Mouse (Mus musculus): ENCODE measurements at regions not wholly inside any gene's neighbourhood (a gene's known extent, or its start where the extent isn't known, plus 50 kb on each side); places are given as distances from the start of the nearest gene placed in this dataset.

DNA sequence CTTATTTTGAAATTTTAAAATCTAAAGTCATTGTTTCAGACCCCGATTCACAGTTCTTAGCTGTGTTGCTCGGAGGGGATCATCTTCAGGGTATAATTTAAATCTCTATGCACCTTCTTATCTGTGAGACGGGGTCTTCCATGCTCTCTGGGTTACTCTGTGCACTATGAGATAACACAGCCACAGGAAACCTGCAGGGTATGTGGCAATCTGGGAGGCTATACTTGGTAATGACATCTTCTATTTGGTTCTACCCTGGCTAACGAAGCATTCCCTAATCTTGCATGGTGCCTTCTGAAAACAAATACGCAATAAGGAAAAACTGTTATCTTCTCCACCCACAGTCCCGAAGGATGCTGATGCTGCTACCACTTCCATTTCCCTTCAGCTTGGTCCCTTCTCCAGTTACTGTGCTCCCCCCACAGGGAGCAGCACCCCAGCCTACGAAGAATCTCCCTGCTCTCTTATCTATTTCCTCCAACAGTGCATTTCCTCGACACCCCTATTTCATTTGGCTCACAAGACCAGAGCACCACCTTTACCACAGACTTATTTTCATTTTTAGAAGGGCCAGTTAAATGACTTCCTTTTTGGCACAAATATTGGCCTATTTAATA lies 378.2 kb downstream of the Gm9195 start:
- no peak for DNase-seq (ENCODE audit: low read depth, low spot score)

DNA sequence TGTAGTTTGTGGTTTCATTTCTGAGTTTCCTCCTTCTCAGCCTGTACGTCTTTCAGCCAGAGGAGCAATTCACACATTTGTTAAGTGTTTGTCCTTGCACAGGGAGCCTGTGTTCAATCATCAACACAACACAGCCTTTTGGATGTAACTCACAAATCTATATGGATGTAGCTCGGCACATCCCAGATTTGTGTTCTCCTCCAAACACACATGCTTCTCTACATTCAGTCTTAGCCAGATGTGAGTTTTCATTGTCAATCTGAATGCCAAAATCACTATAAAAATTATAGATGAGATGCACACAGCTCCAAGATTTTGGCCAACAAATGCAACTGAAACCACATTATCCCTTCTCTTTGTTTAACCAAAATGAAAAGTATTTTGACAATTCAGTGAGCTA lies 380.9 kb downstream of the Gm9195 start:
- DNase-seq (ENCODE audit: low read depth, low spot score): no peak

DNA sequence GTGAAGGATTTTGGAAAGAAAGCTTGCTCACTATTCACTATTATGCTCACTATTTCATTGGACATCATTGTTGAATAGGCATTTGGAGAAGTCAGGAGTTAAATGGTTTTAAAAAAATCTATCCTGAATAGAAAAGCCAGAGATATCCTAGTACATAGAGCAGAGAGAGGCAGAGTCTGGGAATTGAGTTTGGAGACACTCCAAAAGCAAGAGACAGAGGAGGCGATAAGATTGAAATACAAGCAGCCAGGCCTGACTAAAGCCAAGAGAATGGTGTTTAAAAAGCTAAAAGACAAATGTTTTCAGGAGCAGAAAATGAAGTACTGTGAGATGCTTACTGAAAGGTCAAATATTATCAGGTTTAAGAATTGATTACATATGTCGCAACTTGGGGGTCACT lies 400.1 kb downstream of the Gm9195 start:
- DNase-seq (ENCODE audit: low read depth, low spot score): no peak

DNA sequence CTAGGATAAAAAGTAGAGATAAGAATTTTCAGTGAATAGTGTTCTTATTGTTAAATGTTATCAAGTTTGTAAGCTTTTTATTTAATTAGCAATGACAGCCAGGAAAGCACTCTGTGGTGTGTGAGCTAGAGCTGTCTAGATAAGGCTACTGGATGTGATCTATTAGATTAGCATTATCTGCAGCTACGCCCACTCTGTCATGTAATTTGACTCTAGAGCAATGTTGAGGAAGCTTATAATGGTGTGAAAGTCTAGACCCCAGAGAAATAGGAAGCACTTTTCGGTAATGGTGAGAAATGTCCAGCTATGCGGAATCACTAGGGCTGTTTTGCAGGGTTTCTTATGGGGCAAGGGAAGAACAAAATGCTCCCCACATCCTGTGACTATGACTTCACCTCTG lies 410.2 kb downstream of the Gm9195 start:
- DNase-seq (ENCODE audit: low read depth, low spot score): no peak

DNA sequence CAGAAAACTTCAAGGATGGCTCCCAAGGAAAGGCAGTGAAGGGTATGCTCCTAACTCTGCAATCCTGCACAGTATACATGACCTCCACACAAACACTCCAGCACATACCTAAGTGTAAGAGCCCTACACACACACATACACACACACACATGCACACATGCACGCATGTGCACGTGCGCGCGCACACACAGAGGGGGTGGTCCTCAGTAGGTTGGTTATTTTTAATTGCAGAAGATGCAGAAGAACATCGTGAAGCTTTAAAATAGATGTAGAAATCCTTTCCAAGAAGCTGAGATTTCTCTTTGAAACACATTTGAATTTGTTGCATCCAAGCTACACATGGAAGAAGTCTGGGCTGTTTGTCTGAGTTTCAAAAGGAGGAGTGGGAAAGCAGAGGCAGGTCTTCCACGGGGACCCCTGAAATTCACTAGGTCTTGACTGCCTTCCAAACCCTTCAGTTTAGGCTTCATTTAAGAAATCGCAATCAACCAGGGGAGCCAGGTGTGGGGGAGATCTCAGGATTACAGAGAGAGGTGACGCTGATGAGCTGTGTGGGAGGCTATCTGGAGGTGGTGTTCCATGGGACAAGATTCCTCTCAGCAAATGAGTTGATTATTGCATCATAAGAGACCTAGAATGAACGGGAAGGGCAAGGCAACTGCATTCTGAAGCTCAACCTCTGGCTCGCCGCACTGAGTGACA lies 427.4 kb downstream of the Gm9195 start:
- DNase-seq (ENCODE audit: low read depth, low spot score): no peak

DNA sequence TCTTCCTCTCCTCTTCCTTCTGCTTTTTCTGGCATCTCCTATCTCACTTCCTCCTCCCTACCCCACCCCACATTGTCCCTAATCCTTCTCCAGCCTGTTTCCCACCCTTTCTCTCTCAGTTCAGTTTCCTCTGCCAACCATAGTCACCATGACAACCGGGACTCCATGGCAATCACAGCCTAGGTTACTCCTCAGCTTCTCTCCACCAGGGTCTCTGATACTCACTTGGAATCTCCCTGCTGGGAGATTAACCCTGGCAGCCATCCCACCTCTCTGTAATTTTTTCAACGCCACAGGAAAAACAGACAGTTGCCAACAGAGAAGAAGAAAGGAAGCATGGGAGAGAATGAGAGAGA lies 448.8 kb downstream of the Gm9195 start:
- no peak for DNase-seq (ENCODE audit: low read depth, low spot score)

DNA sequence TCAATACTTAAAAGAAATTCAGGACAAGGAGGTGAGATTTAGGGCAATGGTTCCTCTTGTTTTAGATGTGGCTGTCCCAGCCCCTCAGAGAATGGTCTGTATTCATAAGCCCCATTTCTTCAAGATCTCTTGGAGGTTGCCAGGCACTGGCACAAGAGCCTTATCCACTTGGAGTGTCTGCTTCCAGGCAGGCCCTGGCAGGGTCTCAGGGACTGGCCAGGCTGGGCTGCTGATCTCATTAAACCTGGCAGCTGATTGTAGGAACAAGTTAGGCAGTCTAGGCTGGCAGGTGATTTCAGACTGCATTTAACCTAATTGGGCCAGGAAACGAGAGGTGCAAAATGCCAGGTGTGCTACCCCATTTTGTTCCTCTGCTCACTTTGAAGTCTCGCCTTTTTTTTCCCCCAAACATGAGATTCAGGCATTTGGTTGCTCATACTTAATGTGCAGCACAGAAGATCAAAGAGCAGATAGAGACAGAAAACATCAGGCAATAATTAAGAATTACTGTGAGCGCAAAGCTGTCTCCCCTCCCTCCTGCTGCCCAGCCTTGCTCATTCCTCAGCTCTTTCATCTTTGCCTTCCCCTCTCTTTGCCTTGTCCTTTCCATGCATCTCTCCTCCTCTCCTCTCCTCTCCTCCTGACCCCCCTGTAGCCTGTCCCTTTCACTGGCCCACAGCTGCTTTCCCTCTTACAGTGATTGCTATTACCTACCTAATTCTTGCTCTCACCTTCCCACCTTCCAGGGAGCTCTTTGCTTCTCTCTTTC lies 449.3 kb downstream of the Gm9195 start:
- DNase-seq (ENCODE audit: low read depth, low spot score): no peak

DNA sequence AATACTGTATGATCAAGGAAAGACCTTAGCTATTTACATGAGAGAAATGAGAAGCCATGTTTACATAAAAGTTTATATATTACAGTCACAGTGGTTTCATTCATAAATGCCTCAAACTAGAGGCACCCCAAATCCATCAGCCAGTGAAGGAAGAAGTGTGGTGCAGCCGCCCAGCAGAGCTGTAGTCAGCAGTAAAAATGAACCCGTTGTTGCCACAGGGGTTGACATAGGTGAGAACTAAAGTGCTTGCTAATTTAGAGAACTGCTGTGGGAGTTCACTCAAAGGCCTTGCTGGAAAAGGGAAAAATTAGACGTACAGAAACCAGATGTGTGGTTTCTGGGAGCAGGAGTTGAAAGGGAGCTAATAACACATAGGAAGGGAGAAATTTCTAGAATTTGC lies 461.2 kb downstream of the Gm9195 start:
- DNase-seq (ENCODE audit: low read depth, low spot score): no peak

DNA sequence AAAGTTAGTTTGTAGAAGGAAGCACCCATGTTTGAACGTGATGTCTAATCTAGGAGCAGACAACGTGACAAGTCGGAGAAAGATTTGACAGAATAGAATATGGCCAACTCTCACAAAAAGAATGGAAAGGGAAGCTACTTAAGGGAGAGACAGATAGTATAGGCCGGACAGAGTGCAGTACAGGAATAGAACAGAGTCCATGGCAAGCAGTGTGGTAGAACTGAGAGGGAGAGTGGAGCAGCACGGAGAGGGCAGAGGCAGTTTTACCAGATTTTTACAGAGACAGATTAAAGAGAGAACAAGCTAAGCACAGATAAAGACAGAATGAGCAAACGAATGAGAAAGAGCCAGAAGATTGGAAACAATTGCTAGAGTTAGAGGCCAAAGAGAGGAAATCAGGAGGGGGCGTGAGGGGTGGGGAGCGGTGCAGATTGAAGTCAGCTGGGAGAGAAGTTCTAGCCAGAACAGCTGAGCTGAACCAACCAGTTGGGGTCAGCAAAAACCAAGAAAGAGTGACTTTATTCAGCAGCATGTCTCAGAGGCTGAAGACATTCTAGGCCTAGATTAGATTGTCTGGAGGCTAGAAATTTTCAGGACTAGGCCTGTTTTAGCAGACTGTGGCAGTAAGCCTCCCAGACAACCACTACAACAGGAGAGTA lies 464.1 kb downstream of the Gm9195 start:
- DNase-seq (ENCODE audit: low read depth, low spot score): no peak

DNA sequence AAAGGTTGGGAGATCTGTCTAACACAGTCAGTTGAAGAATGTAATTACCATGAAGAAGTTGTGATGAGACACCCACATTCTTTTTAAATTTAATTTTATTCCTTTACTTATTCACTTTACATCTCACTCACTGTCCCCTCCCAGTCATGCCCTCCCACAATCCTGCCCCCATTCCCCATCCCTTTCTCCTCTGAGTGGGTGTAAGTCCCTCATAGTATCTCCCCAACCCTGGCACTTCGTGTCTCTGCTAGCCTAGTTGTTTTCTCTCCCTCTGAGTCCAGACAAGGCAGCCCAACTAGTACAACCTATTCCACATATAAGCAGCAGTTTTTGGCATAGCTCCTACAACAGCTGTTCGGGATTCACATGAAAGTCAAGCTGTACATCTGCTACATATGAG lies 487.3 kb downstream of the Gm9195 start:
- no peak for DNase-seq (ENCODE audit: low read depth, low spot score)

DNA sequence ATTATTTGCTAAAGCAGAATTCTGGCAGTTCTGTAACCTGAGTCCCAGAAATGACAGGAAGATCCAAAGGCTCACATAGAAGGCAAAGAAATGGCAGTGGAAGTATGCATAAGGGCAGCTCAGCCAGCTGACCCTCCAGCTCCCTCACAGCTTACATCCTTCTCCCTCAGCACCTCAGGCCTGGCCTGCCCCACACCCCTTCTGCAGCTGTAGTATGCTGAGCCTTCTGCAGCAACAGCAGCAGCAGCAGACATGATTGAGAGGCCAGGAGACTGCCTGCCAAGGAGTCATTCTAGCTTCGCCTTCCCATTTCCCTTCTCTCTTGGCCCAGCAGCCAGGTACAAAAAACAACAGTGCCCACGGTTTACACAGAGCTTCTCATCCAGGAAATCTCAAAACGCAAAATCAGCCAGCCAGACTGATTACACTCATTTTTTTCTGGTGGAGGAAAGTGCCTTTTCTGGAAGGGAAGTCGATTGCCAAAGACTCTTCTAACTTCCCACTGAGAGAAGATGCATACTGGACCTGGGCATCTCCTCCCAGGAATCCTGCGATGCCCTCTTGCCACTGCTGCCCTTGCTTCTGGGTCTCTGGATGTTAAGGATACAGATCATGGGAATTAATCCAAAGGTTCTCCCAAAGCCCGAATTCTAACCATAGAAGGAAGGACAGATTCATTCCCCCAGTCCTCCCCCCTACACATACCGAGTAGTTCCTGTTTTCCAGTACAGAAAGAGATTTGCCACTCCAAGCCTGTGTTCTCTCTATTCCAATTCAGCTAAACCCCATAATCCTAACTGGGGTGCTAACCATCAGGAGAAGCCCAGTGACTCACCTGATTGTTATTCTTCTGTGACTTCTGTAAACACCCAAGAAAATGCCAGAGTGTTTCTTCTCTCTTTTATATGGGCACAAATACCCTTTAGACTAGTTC lies 489.2 kb downstream of the Gm9195 start:
- no peak for DNase-seq (ENCODE audit: low read depth, low spot score)

DNA sequence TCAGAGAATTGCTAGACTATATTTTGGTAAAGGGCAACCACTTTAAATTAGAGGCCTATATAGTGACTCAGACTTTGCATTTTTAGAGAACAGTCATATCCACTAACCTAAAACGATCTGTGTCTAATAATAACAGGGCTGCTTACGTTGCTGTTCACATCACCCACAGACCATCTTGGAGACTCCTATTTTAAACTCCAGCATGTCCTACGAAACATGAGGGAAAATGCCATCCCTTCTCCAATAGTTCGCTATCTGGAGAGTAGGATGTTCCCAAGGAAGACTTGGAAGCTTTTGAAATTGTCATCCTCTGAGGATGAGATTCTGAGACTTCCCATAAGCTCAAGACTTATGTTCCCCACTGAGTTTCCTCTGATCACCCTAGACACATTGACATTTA lies 518.6 kb downstream of the Gm9195 start:
- no peak for DNase-seq (ENCODE audit: low read depth, low spot score)

DNA sequence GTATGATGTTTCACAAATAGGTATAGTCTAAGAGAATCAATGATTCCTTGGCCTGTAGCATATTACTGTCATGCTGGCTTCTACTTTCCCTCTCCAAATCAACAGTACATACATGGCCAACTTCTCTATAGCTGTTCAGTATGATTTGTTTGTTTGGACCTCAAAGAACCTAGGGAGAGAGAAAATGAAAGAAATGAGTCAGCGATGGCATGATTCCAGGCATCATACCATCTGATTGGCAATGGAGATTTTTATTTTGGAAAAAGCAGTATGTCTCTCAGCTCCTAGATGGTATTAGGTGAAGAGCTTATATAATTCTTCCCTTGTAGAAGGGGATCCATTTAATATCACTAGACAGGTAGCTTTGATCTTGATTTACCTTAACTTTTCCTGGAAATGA lies 519.1 kb downstream of the Gm9195 start:
- no peak for DNase-seq (ENCODE audit: low read depth, low spot score)

DNA sequence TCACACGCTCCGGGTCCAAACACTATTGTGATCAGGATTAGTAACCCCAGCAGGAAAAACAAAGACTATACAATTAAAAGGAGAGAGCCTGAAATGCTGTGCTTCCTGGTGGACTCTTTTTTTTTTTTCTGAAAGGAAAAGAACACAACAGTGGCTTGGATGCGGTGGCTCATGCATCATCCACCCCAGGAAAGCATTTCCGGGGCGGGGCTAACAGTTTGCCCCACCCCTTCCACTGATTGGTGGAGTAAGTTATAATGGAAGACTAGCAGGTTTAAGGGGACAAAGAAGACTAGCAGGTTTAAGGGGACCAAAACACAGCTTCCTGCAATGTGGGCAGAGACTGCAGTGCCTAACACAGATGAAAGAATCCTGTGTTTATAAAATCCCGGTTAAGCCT lies 524.0 kb downstream of the Gm9195 start:
- no peak for DNase-seq (ENCODE audit: low read depth, low spot score)

DNA sequence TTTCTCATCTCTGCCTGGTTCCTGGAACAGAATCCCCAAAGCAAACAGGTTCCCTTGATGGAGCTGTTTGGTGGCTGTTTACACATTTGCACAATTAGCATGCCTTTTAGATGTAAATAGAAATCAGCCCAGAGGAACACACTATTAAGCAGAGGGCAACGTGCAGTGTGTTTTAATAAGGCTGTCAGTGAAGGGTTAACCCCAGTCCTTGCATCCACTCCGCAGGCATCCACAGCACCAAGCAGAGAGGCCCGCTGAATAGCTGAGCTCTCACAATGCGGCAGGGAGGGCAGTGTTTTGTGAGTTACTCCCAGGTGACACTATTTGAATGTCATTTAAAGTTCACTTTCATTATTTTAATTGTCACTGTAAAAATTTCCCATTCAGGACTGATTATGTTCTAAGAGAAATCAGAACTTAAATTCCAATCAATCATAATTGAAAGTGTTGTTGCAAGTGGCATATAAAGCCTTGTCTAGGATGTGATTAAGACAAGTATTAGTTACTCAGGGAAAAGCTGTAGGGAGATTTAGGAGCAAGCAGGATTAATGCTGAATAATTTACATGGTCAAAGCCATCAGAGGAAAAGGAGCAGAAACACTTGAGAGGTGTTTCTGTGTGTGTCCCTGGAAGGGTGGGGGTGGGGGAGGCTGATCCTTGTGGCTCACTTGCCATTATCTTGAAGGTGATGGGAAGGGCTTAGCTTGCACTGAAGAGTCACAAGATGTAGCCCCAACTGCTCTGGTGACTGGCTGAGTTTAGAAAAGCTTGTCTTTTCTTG lies 528.1 kb downstream of the Gm9195 start:
- no peak for DNase-seq (ENCODE audit: low read depth, low spot score)

DNA sequence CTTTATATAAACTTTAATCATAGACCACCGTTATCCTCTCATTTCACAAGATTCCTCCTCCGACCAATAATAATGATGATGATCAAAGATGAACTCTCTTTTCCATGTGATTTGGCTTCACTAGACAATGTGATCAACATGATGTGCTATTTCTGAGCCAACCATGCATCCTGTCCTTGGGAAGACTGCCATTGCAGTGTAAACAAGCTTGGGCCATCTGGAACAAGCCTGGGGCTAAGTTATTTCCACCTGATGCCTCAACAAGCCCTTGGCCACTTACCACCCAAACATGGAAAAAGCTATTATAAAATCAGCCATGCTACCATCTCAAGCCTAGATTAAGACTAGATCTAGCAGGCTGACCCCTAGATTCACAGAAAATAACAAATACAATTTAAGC lies 542.9 kb downstream of the Gm9195 start:
- no peak for DNase-seq (ENCODE audit: low read depth, low spot score)

DNA sequence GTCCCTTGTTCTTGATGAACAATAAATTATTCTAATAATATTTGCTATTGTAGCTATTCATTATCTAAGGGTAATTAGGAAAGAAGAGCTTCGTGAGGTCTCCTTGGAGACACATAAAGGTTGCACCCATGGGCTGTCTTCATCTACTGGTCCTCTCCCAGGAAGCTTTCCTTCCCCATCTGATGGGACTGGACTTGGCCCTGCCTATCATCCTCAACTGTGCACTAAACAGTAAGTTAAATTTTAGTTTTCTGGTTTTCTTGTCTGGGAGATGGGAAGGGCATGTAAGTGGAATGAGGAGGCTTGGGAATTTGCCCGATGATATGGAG lies 554.5 kb downstream of the Gm9195 start:
- no peak for DNase-seq (ENCODE audit: low read depth, low spot score)

DNA sequence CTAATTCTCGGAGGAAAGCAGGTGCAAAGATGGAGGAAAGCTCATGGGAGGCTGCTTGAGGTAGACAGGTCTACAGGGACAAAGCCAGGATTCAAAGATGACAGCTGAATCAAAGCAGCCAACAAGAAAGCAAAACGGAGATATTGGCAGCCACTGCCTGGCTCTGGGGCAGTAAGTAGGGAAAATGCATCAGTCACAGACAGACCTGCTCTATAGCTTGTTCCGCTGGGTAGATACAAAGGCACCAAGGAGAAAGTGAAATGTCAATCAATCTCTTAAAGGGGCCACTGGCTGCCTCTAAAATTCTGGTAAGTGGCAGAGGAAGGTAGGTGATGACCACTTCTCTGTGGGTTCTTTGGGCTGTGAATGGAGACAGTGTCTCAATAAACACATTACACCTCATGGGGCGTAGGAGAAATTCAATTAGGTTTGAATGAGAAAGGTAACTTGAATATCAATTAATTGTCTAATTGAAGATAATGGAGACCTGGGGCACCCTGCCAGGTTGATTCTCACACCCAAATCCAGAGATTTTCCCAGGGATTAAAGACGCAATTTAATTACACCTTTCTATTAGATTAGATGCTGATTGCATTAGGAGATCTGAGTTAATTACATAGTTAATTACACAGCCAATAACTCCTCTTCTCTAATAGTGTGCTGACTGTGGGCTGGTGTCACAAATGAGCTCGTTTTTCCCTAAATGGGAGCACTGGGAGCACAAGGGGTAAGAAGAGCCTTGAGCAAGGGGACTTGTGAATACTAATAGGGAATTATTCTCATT lies 555.1 kb downstream of the Gm9195 start:
- DNase-seq (ENCODE audit: low read depth, low spot score): no peak

DNA sequence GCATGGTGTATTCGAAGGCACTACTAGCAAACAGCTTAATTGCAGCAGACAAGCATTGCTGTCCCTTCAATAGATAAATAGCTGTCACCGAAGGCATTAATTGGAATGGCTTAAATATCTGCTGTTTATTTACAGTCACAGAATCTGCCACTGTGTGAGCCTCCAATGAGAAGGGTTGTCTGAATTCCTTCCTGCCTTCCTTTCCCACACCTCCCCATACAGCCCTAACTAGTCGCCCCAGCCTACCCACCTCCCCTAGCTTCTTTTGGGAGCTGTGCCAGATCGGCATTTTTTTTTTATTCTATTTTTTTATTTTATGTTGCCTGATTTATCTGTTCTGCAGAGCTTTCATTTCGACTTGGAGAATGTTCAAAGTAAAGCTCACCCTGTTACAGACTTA lies 575.7 kb downstream of the Gm9195 start:
- no peak for DNase-seq (ENCODE audit: low read depth, low spot score)

DNA sequence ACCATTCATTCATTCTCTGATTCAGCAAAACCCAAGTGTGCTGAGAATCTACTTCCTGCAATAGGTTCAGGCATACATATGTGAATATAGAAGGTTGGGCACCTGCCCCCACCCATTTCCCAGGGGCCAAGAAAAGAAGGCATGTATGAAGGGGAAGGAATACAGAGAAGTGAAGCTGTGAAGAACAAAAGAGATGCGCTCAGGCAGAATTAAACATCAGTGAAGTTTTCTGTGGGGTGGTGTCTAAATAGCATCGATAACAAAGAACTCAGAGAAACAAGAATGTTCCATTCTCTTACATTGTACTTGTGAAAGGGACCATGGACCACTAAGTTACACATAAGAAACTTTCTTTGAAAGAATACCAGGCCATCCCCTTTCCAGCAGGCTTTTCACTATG lies 580.7 kb downstream of the Gm9195 start:
- no peak for DNase-seq (ENCODE audit: low read depth, low spot score)
